Mouse (Mus musculus) CH12.LX (cell line): ENCODE results near the gene Hpse2. TPM values are rescaled to one million over a fixed set of nuclear protein-coding genes. Genes with fewer than 3 reads are reported as not detected.

Experiments used
- DNase-seq: peaks from one replicate; pipeline ENCODE4 v3.0.0-alpha.2; 2013; ENCODE audit errors: extremely low read depth
- H3K27ac ChIP-seq: 2 replicates; pipeline ENCODE4 v1.5.1; 2012; ENCODE audit warnings: low read depth, mild to moderate bottlenecking, control low read depth, moderate library complexity; ENCODE audit not compliant: insufficient read depth
- H3K27me3 ChIP-seq: replicated peaks from 2 replicates; pipeline ENCODE3; 2012; ENCODE audit warnings: inconsistent platforms
- H3K36me3 ChIP-seq, 2 experiments: replicated peaks in 1 of 2; 2 replicates each; pipeline versions ENCODE3 to v1.6.1; 2012; ENCODE audit warnings: inconsistent platforms in 1 of 2, low read length in 1 of 2, mild to moderate bottlenecking in 1 of 2, mixed read lengths in 1 of 2, moderate library complexity in 1 of 2; ENCODE audit not compliant: control insufficient read depth in 1 of 2, insufficient read depth in 1 of 2
- H3K4me1 ChIP-seq, 2 experiments: 2 replicates each; pipeline ENCODE4 v1.6.1; 2012; ENCODE audit warnings: inconsistent platforms in 1 of 2, moderate library complexity in 1 of 2; ENCODE audit not compliant: insufficient read depth in 2 of 2, control insufficient read depth in 1 of 2
- H3K4me2 ChIP-seq: 2 replicates; pipeline ENCODE4 v1.6.1; 2012; ENCODE audit warnings: low read depth, mild to moderate bottlenecking, control low read depth; ENCODE audit not compliant: poor library complexity, insufficient read depth, severe bottlenecking
- H3K4me3 ChIP-seq, 3 experiments: fragments of 150-350 bp in 1 of 3; sonication (generic) in 1 of 3; replicated peaks in 1 of 3; 2 replicates each; pipeline versions ENCODE3 to v1.5.1; 2011 to 2012; ENCODE audit warnings: low read depth in 2 of 3, low read length in 2 of 3, mild to moderate bottlenecking in 2 of 3, moderate library complexity in 2 of 3, control low read depth in 1 of 3, improper control_type of control experiment in 1 of 3, inconsistent platforms in 1 of 3, mixed read lengths in 1 of 3; ENCODE audit not compliant: poor library complexity in 1 of 3
- H3K79me2 ChIP-seq: replicated peaks from 2 replicates; pipeline ENCODE4 v1.6.1; 2012; ENCODE audit warnings: mild to moderate bottlenecking, moderate library complexity; ENCODE audit not compliant: control insufficient read depth, poor library complexity, insufficient read depth, severe bottlenecking; ENCODE audit errors: extremely low read depth
- H3K9ac ChIP-seq: 2 replicates; pipeline ENCODE4 v1.6.1; 2012; ENCODE audit warnings: low read depth, mild to moderate bottlenecking, control low read depth, moderate library complexity; ENCODE audit not compliant: insufficient read depth
- H3K9me3 ChIP-seq: replicated peaks from 2 replicates; pipeline ENCODE3; 2012; ENCODE audit warnings: low read length, inconsistent platforms, mixed read lengths
- BHLHE40 ChIP-seq: IDR thresholded peaks from 2 replicates; pipeline ENCODE4 v1.6.1; 2011; ENCODE audit warnings: mild to moderate bottlenecking, low read depth, low read length, improper control_type of control experiment
- CHD1 ChIP-seq: IDR thresholded peaks from 2 replicates; pipeline ENCODE4 v1.6.1; 2012; ENCODE audit warnings: low read depth, low read length, improper control_type of control experiment, inconsistent platforms
- CHD2 ChIP-seq: IDR thresholded peaks from 2 replicates; pipeline ENCODE4 v1.6.1; 2011; ENCODE audit warnings: low read length, improper control_type of control experiment
- CTCF ChIP-seq, 2 experiments: IDR thresholded peaks in 1 of 2; conservative IDR thresholded peaks in 1 of 2; 2 replicates each; pipeline ENCODE4 v1.5.1; 2011 to 2012; ENCODE audit warnings: low read depth in 2 of 2, low read length in 2 of 2, improper control_type of control experiment in 1 of 2, inconsistent platforms in 1 of 2, mild to moderate bottlenecking in 1 of 2, moderate library complexity in 1 of 2
- E2F4 ChIP-seq: IDR thresholded peaks from 2 replicates; pipeline ENCODE4 v1.6.1; 2011; ENCODE audit warnings: low read depth, low read length, improper control_type of control experiment; ENCODE audit not compliant: insufficient replicate concordance
- ELF1 ChIP-seq: IDR thresholded peaks from 2 replicates; pipeline ENCODE4 v1.6.1; 2014; ENCODE audit warnings: low read depth, mild to moderate bottlenecking, inconsistent platforms, low read length, improper control_type of control experiment
- HCFC1 ChIP-seq: IDR thresholded peaks from 2 replicates; pipeline ENCODE4 v1.6.1; 2012; ENCODE audit warnings: low read depth, mild to moderate bottlenecking, inconsistent platforms, low read length, improper control_type of control experiment
- IRF4 ChIP-seq: IDR thresholded peaks from 2 replicates; pipeline ENCODE4 v1.6.1; 2014; ENCODE audit warnings: low read depth, mild to moderate bottlenecking, inconsistent platforms, low read length, improper control_type of control experiment
- JUND ChIP-seq: conservative IDR thresholded peaks from 2 replicates; pipeline ENCODE4 v1.6.1; 2011; ENCODE audit warnings: low read depth, low read length, improper control_type of control experiment
- KAT2A ChIP-seq: IDR thresholded peaks from 2 replicates; pipeline ENCODE4 v1.6.1; 2012; ENCODE audit warnings: low read length, improper control_type of control experiment, inconsistent platforms; ENCODE audit not compliant: insufficient replicate concordance
- MAFK ChIP-seq: IDR thresholded peaks from 2 replicates; pipeline ENCODE4 v1.6.1; 2011; ENCODE audit warnings: low read length, improper control_type of control experiment; ENCODE audit not compliant: insufficient replicate concordance
- MAX ChIP-seq: IDR thresholded peaks from 2 replicates; pipeline ENCODE4 v1.6.1; 2011; ENCODE audit warnings: low read length, improper control_type of control experiment
- MEF2A ChIP-seq: IDR thresholded peaks from 2 replicates; pipeline ENCODE4 v1.6.1; 2014; ENCODE audit warnings: low read depth, mild to moderate bottlenecking, inconsistent platforms, low read length, improper control_type of control experiment, borderline replicate concordance
- MYC ChIP-seq: IDR thresholded peaks from 2 replicates; pipeline ENCODE4 v1.6.1; 2011; ENCODE audit warnings: low read depth, mild to moderate bottlenecking, improper control_type of control experiment, low read length
- NELFE ChIP-seq: IDR thresholded peaks from 2 replicates; pipeline ENCODE4 v1.6.1; 2011; ENCODE audit warnings: low read depth, low read length, improper control_type of control experiment
- PAX5 ChIP-seq: IDR thresholded peaks from 2 replicates; pipeline ENCODE4 v1.6.1; 2012; ENCODE audit warnings: low read length, inconsistent platforms, mixed read lengths
- RAD21 ChIP-seq: IDR thresholded peaks from 2 replicates; pipeline ENCODE4 v1.6.1; 2011; ENCODE audit warnings: low read depth, mild to moderate bottlenecking, low read length, improper control_type of control experiment, moderate library complexity
- SMC3 ChIP-seq: IDR thresholded peaks from 2 replicates; pipeline ENCODE4 v1.6.1; 2011; ENCODE audit warnings: low read depth, low read length, improper control_type of control experiment
- TCF12 ChIP-seq: IDR thresholded peaks from 2 replicates; pipeline ENCODE4 v1.6.1; 2014; ENCODE audit warnings: low read depth, mild to moderate bottlenecking, inconsistent platforms, low read length, improper control_type of control experiment
- UBTF ChIP-seq: IDR thresholded peaks from 2 replicates; pipeline ENCODE4 v1.6.1; 2012; ENCODE audit warnings: low read depth, mild to moderate bottlenecking, inconsistent platforms, low read length, improper control_type of control experiment, moderate library complexity
- USF1 ChIP-seq: IDR thresholded peaks from 2 replicates; pipeline ENCODE4 v1.6.1; 2014; ENCODE audit warnings: low read depth, mild to moderate bottlenecking, inconsistent platforms, low read length, improper control_type of control experiment
- USF2 ChIP-seq: conservative IDR thresholded peaks from 2 replicates; pipeline ENCODE4 v1.6.1; 2011; ENCODE audit warnings: low read depth, low read length, improper control_type of control experiment
- ZC3H11A ChIP-seq: IDR thresholded peaks from 2 replicates; pipeline ENCODE4 v1.6.1; 2012; ENCODE audit warnings: low read depth, mild to moderate bottlenecking, inconsistent platforms, low read length, improper control_type of control experiment
- dilution Hi-C: fragments of 300-500 bp; cut with MboI; formaldehyde crosslinking; loops from 2 replicates; pipeline ENCODE4 v1.14.3; 2020; ENCODE audit warnings: low sequenced_read_pairs; ENCODE audit not compliant: extremely low pct_unique_long_range_greater_than_20kb, extremely low pct_ligation_motif_present
- in situ Hi-C: fragments of 300-500 bp; cut with MboI; formaldehyde crosslinking; loops from 3 replicates; pipeline ENCODE4 v1.14.3; 2019; ENCODE audit warnings: low sequenced_read_pairs, low pct_ligation_motif_present, low pct_unique_long_range_greater_than_20kb, mixed read lengths
- polyA plus RNA-seq: library from polyadenylated mRNA; unstranded; fragments of >175 nt; gene quantifications from 2 replicates; pipeline ENCODE4 v1.2.1, GENCODE M21; 2012; ENCODE audit warnings: low read depth; ENCODE audit not compliant: insufficient read length
- total RNA-seq, 2 experiments: library from RNA; depleted of rRNA; stranded (reverse); fragments of 300-350 nt in 1 of 2; fragments of >200 nt in 1 of 2; gene quantifications; 2 replicates each; pipeline ENCODE4 v1.2.3; 2012 to 2014

Hpse2 gene
- total and polyA plus RNA-seq, 3 experiments, result not detected

GRCm38 (mm10) chr19:42857096-42857495 is 531.1 kb downstream of the Hpse2 start:
- TF ChIP-seq ZC3H11A (no peak), NELFE (no peak), SMC3 (no peak), TCF12 (no peak), KAT2A (no peak), PAX5 (no peak)
- TF ChIP-seq, all 38 proteins: peak for 0
- H3K9me3 ChIP-seq, result peaks cover 3% of the 10 kb centered on the region
- no peak overlapping the region for H3K9ac ChIP-seq
- H3K4me2 ChIP-seq, result no peak overlapping the region
- H3K36me3 ChIP-seq, result no peaks in the 10 kb centered on the region
- H3K4me1 ChIP-seq, result no peaks in the 10 kb centered on the region
- no peaks in the 10 kb centered on the region for H3K27me3 ChIP-seq
- dilution Hi-C loops, result no loop called here
- in situ Hi-C loops, result no loop called here
- no peak overlapping the region for H3K27ac ChIP-seq
- no peaks in the 10 kb centered on the region for H3K79me2 ChIP-seq
- no peak overlapping the region for H3K4me3 ChIP-seq
- DNase-seq, result no peak

- Histone ChIP-seq H3K4me2 (no peak overlapping the region), H3K27me3 (no peaks in the 10 kb centered on the region), H3K27ac (no peak overlapping the region), H3K9ac (no peak overlapping the region), H3K4me1 (no peaks in the 10 kb centered on the region), H3K79me2 (no peaks in the 10 kb centered on the region), H3K4me3 (no peak overlapping the region), H3K36me3 (no peaks in the 10 kb centered on the region), H3K9me3 (peaks cover 3% of the 10 kb centered on the region)
- DNase-seq, result no peak
- in situ Hi-C loops (no loop called here), dilution Hi-C loops (no loop called here)
- TF ChIP-seq USF1 (no peak), PAX5 (no peak), JUND (no peak), MYC (no peak), IRF4 (no peak), BHLHE40 (no peak), UBTF (no peak), CTCF (conservative IDR thresholded peaks at IDR 0.05 in 1 of 2, IDR thresholded peaks at IDR 0.05 in 1 of 2; ENCODE audit: low read depth in 2 of 2, low read length in 2 of 2) (no peak), HCFC1 (no peak), ELF1 (no peak), MAX (no peak), MAFK (no peak), USF2 (no peak), MEF2A (no peak), CHD1 (no peak), E2F4 (no peak), TCF12 (no peak), ZC3H11A (no peak), CHD2 (no peak), RAD21 (no peak)
Measured at GRCm38 (mm10) chr19:42855649-42856048, 532.5 kb downstream of the Hpse2 start.
